Mouse (Mus musculus): ENCODE measurements around the gene Pipox.

DNA sequence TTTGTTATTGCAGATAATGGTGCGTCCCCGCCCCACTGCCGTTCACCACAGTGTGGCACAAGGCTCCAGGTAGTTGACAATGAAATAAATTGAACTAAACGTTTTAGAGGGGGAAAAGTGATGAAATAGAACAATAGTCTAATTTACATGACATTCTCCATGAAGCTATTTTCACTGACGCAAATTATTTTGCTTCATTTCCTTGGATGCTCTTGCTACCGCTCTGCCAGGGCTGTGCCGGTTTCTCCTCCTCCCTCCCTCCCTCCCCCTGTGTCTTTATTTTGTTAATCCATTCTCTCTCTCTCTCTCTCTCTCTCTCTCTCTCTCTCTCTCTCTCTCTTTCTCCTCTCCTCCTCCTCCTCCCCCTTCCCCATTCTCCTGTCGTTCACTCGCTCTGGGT lies 35.3 kb downstream of the Pipox start:
- TF ChIP-seq TAL1 (IDR thresholded peaks at IDR 0.05; ENCODE audit: low read length) (no peak), GATA1 (IDR thresholded peaks at IDR 0.05; ENCODE audit: low read length) (no peak)
